Mouse (Mus musculus) CH12.LX (cell line): Measurements from ENCODE around the gene Znhit3. TPM values are rescaled to one million over a fixed set of nuclear protein-coding genes. Genes with fewer than 3 reads are reported as not detected.

ENCODE experiments used
- DNase-seq: peaks from one replicate; pipeline ENCODE4 v3.0.0-alpha.2; 2013; ENCODE audit errors: extremely low read depth
- H3K27ac ChIP-seq: 2 replicates; pipeline ENCODE4 v1.5.1; 2012; ENCODE audit warnings: low read depth, mild to moderate bottlenecking, control low read depth, moderate library complexity; ENCODE audit not compliant: insufficient read depth
- H3K27me3 ChIP-seq: replicated peaks from 2 replicates; pipeline ENCODE3; 2012; ENCODE audit warnings: inconsistent platforms
- H3K36me3 ChIP-seq, 2 experiments: replicated peaks in 1 of 2; 2 replicates each; pipeline versions ENCODE3 to v1.6.1; 2012; ENCODE audit warnings: inconsistent platforms in 1 of 2, low read length in 1 of 2, mild to moderate bottlenecking in 1 of 2, mixed read lengths in 1 of 2, moderate library complexity in 1 of 2; ENCODE audit not compliant: control insufficient read depth in 1 of 2, insufficient read depth in 1 of 2
- H3K4me1 ChIP-seq, 2 experiments: 2 replicates each; pipeline ENCODE4 v1.6.1; 2012; ENCODE audit warnings: inconsistent platforms in 1 of 2, moderate library complexity in 1 of 2; ENCODE audit not compliant: insufficient read depth in 2 of 2, control insufficient read depth in 1 of 2
- H3K4me2 ChIP-seq: 2 replicates; pipeline ENCODE4 v1.6.1; 2012; ENCODE audit warnings: low read depth, mild to moderate bottlenecking, control low read depth; ENCODE audit not compliant: poor library complexity, insufficient read depth, severe bottlenecking
- H3K4me3 ChIP-seq, 3 experiments: fragments of 150-350 bp in 1 of 3; sonication (generic) in 1 of 3; replicated peaks in 1 of 3; 2 replicates each; pipeline versions ENCODE3 to v1.5.1; 2011 to 2012; ENCODE audit warnings: low read depth in 2 of 3, low read length in 2 of 3, mild to moderate bottlenecking in 2 of 3, moderate library complexity in 2 of 3, control low read depth in 1 of 3, improper control_type of control experiment in 1 of 3, inconsistent platforms in 1 of 3, mixed read lengths in 1 of 3; ENCODE audit not compliant: poor library complexity in 1 of 3
- H3K79me2 ChIP-seq: replicated peaks from 2 replicates; pipeline ENCODE4 v1.6.1; 2012; ENCODE audit warnings: mild to moderate bottlenecking, moderate library complexity; ENCODE audit not compliant: control insufficient read depth, poor library complexity, insufficient read depth, severe bottlenecking; ENCODE audit errors: extremely low read depth
- H3K9ac ChIP-seq: 2 replicates; pipeline ENCODE4 v1.6.1; 2012; ENCODE audit warnings: low read depth, mild to moderate bottlenecking, control low read depth, moderate library complexity; ENCODE audit not compliant: insufficient read depth
- H3K9me3 ChIP-seq: replicated peaks from 2 replicates; pipeline ENCODE3; 2012; ENCODE audit warnings: low read length, inconsistent platforms, mixed read lengths
- BHLHE40 ChIP-seq: IDR thresholded peaks from 2 replicates; pipeline ENCODE4 v1.6.1; 2011; ENCODE audit warnings: mild to moderate bottlenecking, low read depth, low read length, improper control_type of control experiment
- CHD2 ChIP-seq: IDR thresholded peaks from 2 replicates; pipeline ENCODE4 v1.6.1; 2011; ENCODE audit warnings: low read length, improper control_type of control experiment
- E2F4 ChIP-seq: IDR thresholded peaks from 2 replicates; pipeline ENCODE4 v1.6.1; 2011; ENCODE audit warnings: low read depth, low read length, improper control_type of control experiment; ENCODE audit not compliant: insufficient replicate concordance
- ELF1 ChIP-seq: IDR thresholded peaks from 2 replicates; pipeline ENCODE4 v1.6.1; 2014; ENCODE audit warnings: low read depth, mild to moderate bottlenecking, inconsistent platforms, low read length, improper control_type of control experiment
- ETS1 ChIP-seq: conservative IDR thresholded peaks from 2 replicates; pipeline ENCODE4 v1.6.1; 2012; ENCODE audit warnings: low read depth, mild to moderate bottlenecking, inconsistent platforms, low read length, improper control_type of control experiment, moderate library complexity
- JUN ChIP-seq: IDR thresholded peaks from 2 replicates; pipeline ENCODE4 v1.6.1; 2011; ENCODE audit warnings: low read depth, mild to moderate bottlenecking, low read length, improper control_type of control experiment, moderate library complexity; ENCODE audit not compliant: insufficient read depth
- MAX ChIP-seq: IDR thresholded peaks from 2 replicates; pipeline ENCODE4 v1.6.1; 2011; ENCODE audit warnings: low read length, improper control_type of control experiment
- MEF2A ChIP-seq: IDR thresholded peaks from 2 replicates; pipeline ENCODE4 v1.6.1; 2014; ENCODE audit warnings: low read depth, mild to moderate bottlenecking, inconsistent platforms, low read length, improper control_type of control experiment, borderline replicate concordance
- MXI1 ChIP-seq: IDR thresholded peaks from 2 replicates; pipeline ENCODE4 v1.6.1; 2011; ENCODE audit warnings: mild to moderate bottlenecking, low read depth, low read length, improper control_type of control experiment
- MYC ChIP-seq: IDR thresholded peaks from 2 replicates; pipeline ENCODE4 v1.6.1; 2011; ENCODE audit warnings: low read depth, mild to moderate bottlenecking, improper control_type of control experiment, low read length
- NELFE ChIP-seq: IDR thresholded peaks from 2 replicates; pipeline ENCODE4 v1.6.1; 2011; ENCODE audit warnings: low read depth, low read length, improper control_type of control experiment
- POLR2A ChIP-seq: IDR thresholded peaks from 2 replicates; pipeline ENCODE4 v1.6.1; 2011; ENCODE audit warnings: low read depth, mild to moderate bottlenecking, improper control_type of control experiment, low read length
- POLR2AphosphoS2 ChIP-seq: IDR thresholded peaks from 2 replicates; pipeline ENCODE4 v1.6.1; 2011; ENCODE audit warnings: low read depth, low read length, improper control_type of control experiment
- RAD21 ChIP-seq: IDR thresholded peaks from 2 replicates; pipeline ENCODE4 v1.6.1; 2011; ENCODE audit warnings: low read depth, mild to moderate bottlenecking, low read length, improper control_type of control experiment, moderate library complexity
- RCOR1 ChIP-seq: conservative IDR thresholded peaks from 2 replicates; pipeline ENCODE4 v1.6.1; 2012; ENCODE audit warnings: low read depth, mild to moderate bottlenecking, inconsistent platforms, low read length, improper control_type of control experiment
- SIN3A ChIP-seq: IDR thresholded peaks from 2 replicates; pipeline ENCODE4 v1.6.1; 2012; ENCODE audit warnings: low read length, improper control_type of control experiment, inconsistent platforms
- SMC3 ChIP-seq: IDR thresholded peaks from 2 replicates; pipeline ENCODE4 v1.6.1; 2011; ENCODE audit warnings: low read depth, low read length, improper control_type of control experiment
- USF1 ChIP-seq: IDR thresholded peaks from 2 replicates; pipeline ENCODE4 v1.6.1; 2014; ENCODE audit warnings: low read depth, mild to moderate bottlenecking, inconsistent platforms, low read length, improper control_type of control experiment
- USF2 ChIP-seq: conservative IDR thresholded peaks from 2 replicates; pipeline ENCODE4 v1.6.1; 2011; ENCODE audit warnings: low read depth, low read length, improper control_type of control experiment
- ZKSCAN1 ChIP-seq: IDR thresholded peaks from 2 replicates; pipeline ENCODE4 v1.6.1; 2012; ENCODE audit warnings: low read depth, inconsistent platforms, low read length, improper control_type of control experiment, borderline replicate concordance
- ZNF384 ChIP-seq: IDR thresholded peaks from 2 replicates; pipeline ENCODE4 v1.6.1; 2012; ENCODE audit warnings: low read depth, low read length, improper control_type of control experiment, inconsistent platforms
- dilution Hi-C: fragments of 300-500 bp; cut with MboI; formaldehyde crosslinking; loops from 2 replicates; pipeline ENCODE4 v1.14.3; 2020; ENCODE audit warnings: low sequenced_read_pairs; ENCODE audit not compliant: extremely low pct_unique_long_range_greater_than_20kb, extremely low pct_ligation_motif_present
- in situ Hi-C: fragments of 300-500 bp; cut with MboI; formaldehyde crosslinking; loops from 3 replicates; pipeline ENCODE4 v1.14.3; 2019; ENCODE audit warnings: low sequenced_read_pairs, low pct_ligation_motif_present, low pct_unique_long_range_greater_than_20kb, mixed read lengths
- polyA plus RNA-seq: library from polyadenylated mRNA; unstranded; fragments of >175 nt; gene quantifications from 2 replicates; pipeline ENCODE4 v1.2.1, GENCODE M21; 2012; ENCODE audit warnings: low read depth; ENCODE audit not compliant: insufficient read length
- total RNA-seq, 2 experiments: library from RNA; depleted of rRNA; stranded (reverse); fragments of 300-350 nt in 1 of 2; fragments of >200 nt in 1 of 2; gene quantifications; 2 replicates each; pipeline ENCODE4 v1.2.3; 2012 to 2014

Gene Znhit3
- total and polyA plus RNA-seq, 3 experiments = 59.3 to 130 (median 62.9) TPM

GRCm38 (mm10) chr11:84956400-84956799 is 40.2 kb upstream of the Znhit3 start:
- no peak overlapping the region for H3K9ac ChIP-seq

GRCm38 (mm10) chr11:84952611-84953010 is 36.4 kb upstream of the Znhit3 start:
- dilution Hi-C loops (no loop called here), in situ Hi-C loops (no loop called here)
- no peak for DNase-seq
- Histone ChIP-seq H3K4me3 (no peak overlapping the region), H3K9ac (no peak overlapping the region), H3K27ac (no peak overlapping the region), H3K27me3 (peaks cover 72% of the 10 kb centered on the region), H3K36me3 (no peaks in the 10 kb centered on the region), H3K4me2 (no peak overlapping the region), H3K9me3 (no peaks in the 10 kb centered on the region), H3K79me2 (no peaks in the 10 kb centered on the region), H3K4me1 (peaks cover 0 to 2% of the 10 kb centered on the region in 2 experiments; a peak in 1 of 4 replicates)
- TF ChIP-seq USF1 (no peak), POLR2AphosphoS2 (no peak), POLR2A (no peak), MAX (no peak), SMC3 (no peak), MXI1 (no peak), NELFE (no peak), MEF2A (no peak), RAD21 (no peak), USF2 (no peak), SIN3A (no peak), MYC (no peak), ELF1 (no peak), E2F4 (no peak), ZNF384 (no peak), CHD2 (no peak), BHLHE40 (no peak), ZKSCAN1 (no peak), ETS1 (no peak)

More at GRCm38 (mm10) chr11:84956400-84956799, 40.2 kb upstream of the Znhit3 start:
- Histone ChIP-seq H3K27me3 (peaks cover 80% of the 10 kb centered on the region), H3K36me3 (no peaks in the 10 kb centered on the region), H3K4me2 (no peak overlapping the region), H3K4me3 (no peak overlapping the region), H3K4me1 (peaks cover 0 to 5% of the 10 kb centered on the region in 2 experiments; a peak in 1 of 4 replicates), H3K79me2 (no peaks in the 10 kb centered on the region), H3K9me3 (no peaks in the 10 kb centered on the region), H3K27ac (no peak overlapping the region)
- dilution Hi-C loops (no loop called here), in situ Hi-C loops (no loop called here)
- no peak for TF ChIP-seq CHD2
- TF ChIP-seq JUN = no peak
- TF ChIP-seq RCOR1 = no peak
- DNase-seq = no peak
